Mouse (Mus musculus) lung, adult 2 months (tissue): Measurements from ENCODE around the gene Alk.

Source experiments
- CTCF ChIP-seq: fragments of 200-500 bp; IDR thresholded peaks from 2 replicates; pipeline ENCODE4 v1.5.1; 2011; ENCODE audit warnings: mild to moderate bottlenecking, low read length, control low read depth; ENCODE audit not compliant: insufficient read depth
- POLR2A ChIP-seq: fragments of 200-500 bp; IDR thresholded peaks from 2 replicates; pipeline ENCODE4 v1.6.1; 2011; ENCODE audit warnings: low read depth, mild to moderate bottlenecking, control low read depth, low read length, borderline replicate concordance; ENCODE audit errors: extremely low read depth

GRCm38 (mm10) chr17:72132140-72132911 lies 472.1 kb downstream of the Alk start:
- TF ChIP-seq CTCF: no peak
- no peak for TF ChIP-seq POLR2A
